Mouse (Mus musculus): ENCODE data around the gene Ppp2r5c.

The Ppp2r5c gene

GRCm38 (mm10) chr12:110442238-110442637, 4.7 kb upstream of the Ppp2r5c start:
- DNase-seq (ENCODE audit: low spot score in 2 of 2) = no peak

GRCm38 (mm10) chr12:110444530-110444929, 2.4 kb upstream of the Ppp2r5c start:
- DNase-seq (ENCODE audit: low spot score in 2 of 2) = no peak

- DNase-seq (ENCODE audit: low spot score in 2 of 2) = no peak
Observed at GRCm38 (mm10) chr12:110445775-110446174, 1.1 kb upstream of the Ppp2r5c start.

- DNase-seq (ENCODE audit: low spot score in 2 of 2) = peak; percentile 31 to 40
Observed at GRCm38 (mm10) chr12:110447306-110447705, 386 bp downstream of the Ppp2r5c start.

GRCm38 (mm10) chr12:110448767-110449166, 1.8 kb downstream of the Ppp2r5c start:
- DNase-seq (ENCODE audit: low spot score in 2 of 2) = no peak

- peak; percentile 69 to 79 for DNase-seq (ENCODE audit: low spot score in 2 of 2)
Observed at GRCm38 (mm10) chr12:110454223-110454622, 7.3 kb downstream of the Ppp2r5c start.

- DNase-seq (ENCODE audit: low spot score in 2 of 2) = no peak
Observed at GRCm38 (mm10) chr12:110456024-110456423, 9.1 kb downstream of the Ppp2r5c start.

GRCm38 (mm10) chr12:110458667-110459066, 11.7 kb downstream of the Ppp2r5c start:
- DNase-seq (ENCODE audit: low spot score in 2 of 2) = no peak

GRCm38 (mm10) chr12:110460418-110461300, 13.7 kb downstream of the Ppp2r5c start:
- no peak for DNase-seq (ENCODE audit: low spot score in 2 of 2)

- no peak for DNase-seq (ENCODE audit: low spot score in 2 of 2)
Observed at GRCm38 (mm10) chr12:110463711-110464110, 16.8 kb downstream of the Ppp2r5c start.

- no peak for DNase-seq (ENCODE audit: low spot score in 2 of 2)
Observed at GRCm38 (mm10) chr12:110471426-110471825, 24.5 kb downstream of the Ppp2r5c start.

- no peak for DNase-seq (ENCODE audit: low spot score in 2 of 2)
Observed at GRCm38 (mm10) chr12:110472247-110472646, 25.3 kb downstream of the Ppp2r5c start.

GRCm38 (mm10) chr12:110474497-110474896, 27.6 kb downstream of the Ppp2r5c start:
- DNase-seq (ENCODE audit: low spot score in 2 of 2) = no peak

- DNase-seq (ENCODE audit: low spot score in 2 of 2) = no peak
Observed at GRCm38 (mm10) chr12:110476561-110476960, 29.6 kb downstream of the Ppp2r5c start.

- no peak for DNase-seq (ENCODE audit: low spot score in 2 of 2)
Observed at GRCm38 (mm10) chr12:110477906-110478305, 31.0 kb downstream of the Ppp2r5c start.

GRCm38 (mm10) chr12:110478601-110479008, 31.7 kb downstream of the Ppp2r5c start:
- DNase-seq (ENCODE audit: low spot score in 2 of 2) = no peak

- DNase-seq (ENCODE audit: low spot score in 2 of 2) = no peak
Observed at GRCm38 (mm10) chr12:110479268-110479667, 32.3 kb downstream of the Ppp2r5c start.

GRCm38 (mm10) chr12:110480701-110481100, 33.8 kb downstream of the Ppp2r5c start:
- no peak for DNase-seq (ENCODE audit: low spot score in 2 of 2)

GRCm38 (mm10) chr12:110483761-110484160, 36.8 kb downstream of the Ppp2r5c start:
- DNase-seq (ENCODE audit: low spot score in 2 of 2) = no peak

GRCm38 (mm10) chr12:110484824-110485584, 38.1 kb downstream of the Ppp2r5c start:
- peak in 1 of 2 experiments; percentile 38 for DNase-seq (ENCODE audit: low spot score in 2 of 2)

GRCm38 (mm10) chr12:110485585-110486331, 38.8 kb downstream of the Ppp2r5c start:
- peak; percentile 77 to 84 for DNase-seq (ENCODE audit: low spot score in 2 of 2)

- DNase-seq (ENCODE audit: low spot score in 2 of 2) = no peak
Observed at GRCm38 (mm10) chr12:110486852-110487251, 39.9 kb downstream of the Ppp2r5c start.
